Mouse (Mus musculus) thymus, postnatal 4 days (tissue): Measurements from ENCODE around the gene Zmiz1.

Experiments
- DNase-seq: peaks from one replicate; pipeline ENCODE4 v3.0.0; 2021

The Zmiz1 gene

DNA sequence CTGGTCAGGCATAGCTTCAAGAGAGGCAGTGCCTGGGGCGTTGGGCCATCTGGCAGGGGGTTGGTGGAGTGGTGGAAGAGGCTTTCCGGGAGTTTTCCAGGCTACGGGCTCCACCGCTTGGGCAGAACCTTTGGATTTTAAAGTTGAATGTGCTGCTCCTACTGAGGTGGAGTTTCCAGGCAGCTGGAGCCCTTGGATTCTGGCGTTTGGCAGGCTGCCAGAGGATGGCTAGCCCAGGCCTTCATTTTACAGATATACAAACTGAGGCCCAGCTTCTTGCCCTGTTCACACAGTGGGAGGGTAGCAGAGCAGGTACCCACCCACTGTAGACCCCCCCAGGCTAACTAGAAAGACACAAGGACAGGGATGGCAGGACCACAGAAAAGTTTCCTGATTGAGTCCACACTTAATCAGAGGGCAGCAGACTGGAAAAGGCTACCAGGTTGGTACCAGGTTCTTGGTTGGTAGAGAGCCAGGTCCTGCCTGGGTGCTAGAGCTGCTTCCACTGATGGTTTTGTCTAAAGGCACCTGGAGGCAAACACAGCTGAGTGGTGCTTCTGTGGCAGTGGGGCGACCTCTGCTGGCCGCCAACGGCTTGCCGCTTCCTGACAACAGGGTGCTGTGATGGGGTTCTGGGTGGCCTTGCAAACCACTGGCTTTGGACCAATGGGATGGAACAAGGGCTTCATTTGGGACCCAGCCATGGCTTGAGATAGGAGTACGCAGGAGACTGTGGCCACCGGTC lies 106.5 kb downstream of the Zmiz1 start:
- peak; percentile 96 for DNase-seq

DNA sequence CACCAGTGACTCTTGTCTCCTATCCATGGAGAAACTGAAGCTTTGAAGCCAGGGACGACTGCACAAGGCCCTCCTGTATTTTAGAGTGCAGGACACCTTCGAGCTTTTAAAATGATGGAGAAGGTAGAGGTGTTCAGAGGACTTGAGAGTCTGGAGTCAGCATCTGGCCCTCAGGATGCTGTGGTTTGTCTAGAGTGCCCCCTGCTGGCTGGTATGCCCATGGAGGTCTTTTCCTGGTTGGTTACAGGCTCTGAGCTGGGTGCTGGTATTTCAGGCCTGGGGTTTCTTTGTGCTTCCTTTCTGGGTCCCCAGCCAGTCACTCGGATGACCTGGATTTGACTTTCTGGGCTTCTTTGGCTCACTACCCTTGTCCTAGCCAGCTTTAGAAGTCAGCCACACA lies 108.3 kb downstream of the Zmiz1 start:
- DNase-seq: peak; percentile 90

DNA sequence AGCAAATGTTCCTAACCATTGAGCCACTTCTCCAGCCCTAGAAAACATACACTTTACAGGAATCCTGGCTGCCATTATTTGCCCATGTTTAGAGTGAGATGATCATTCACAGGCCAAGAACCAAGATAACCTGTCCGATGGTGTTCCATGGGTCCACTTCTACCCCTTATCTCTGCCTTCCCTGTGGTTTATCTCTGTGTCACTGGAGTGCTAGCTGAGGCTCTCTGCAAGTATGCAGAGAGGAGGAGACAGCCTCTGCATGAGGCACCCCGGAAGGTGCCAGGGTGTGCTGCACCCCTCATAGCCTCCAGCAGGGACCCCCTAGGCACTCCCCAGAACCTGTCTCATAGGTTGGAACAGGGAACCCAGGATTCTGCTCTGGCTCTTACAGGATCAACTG lies 108.9 kb downstream of the Zmiz1 start:
- no peak for DNase-seq

DNA sequence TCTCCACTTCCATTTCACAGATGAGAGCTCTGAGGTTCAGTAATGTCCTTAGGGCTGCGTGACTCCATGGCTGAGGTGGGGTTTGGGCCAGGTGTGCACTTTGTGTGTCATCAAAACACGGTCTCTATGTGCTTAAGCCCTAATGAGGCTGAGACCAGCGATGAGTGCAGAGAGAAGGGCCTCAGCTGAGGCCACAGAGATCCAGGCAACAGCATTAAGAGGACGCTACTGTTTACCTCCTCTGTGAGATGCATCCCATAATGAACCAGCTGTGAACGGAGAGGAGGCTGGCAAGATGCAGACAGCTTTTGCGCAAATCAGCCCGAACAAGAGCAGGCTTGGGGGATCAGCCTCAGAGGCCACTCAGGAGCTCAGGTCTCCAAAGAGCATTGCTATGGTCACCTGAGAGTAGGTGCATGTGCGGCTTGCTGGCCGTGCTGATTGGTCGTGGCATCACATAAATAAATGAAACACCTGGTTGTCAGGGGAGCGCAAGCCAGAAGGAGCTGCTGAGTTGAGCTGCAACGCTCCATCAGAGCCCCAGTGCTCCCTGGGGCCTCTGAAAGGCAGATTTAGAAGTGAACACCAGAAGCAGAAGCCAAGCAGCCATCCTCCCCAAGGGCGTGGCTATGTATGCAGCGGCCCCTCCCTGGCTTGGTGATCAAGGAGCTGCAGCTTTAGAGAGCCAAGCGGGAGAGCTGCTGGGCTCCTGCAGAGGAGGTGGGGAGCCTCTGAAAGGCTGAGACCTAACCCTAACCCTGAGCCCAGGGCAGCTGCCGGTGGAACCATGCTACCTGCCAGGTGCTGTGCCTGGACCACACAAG lies 115.3 kb downstream of the Zmiz1 start:
- DNase-seq: no peak

DNA sequence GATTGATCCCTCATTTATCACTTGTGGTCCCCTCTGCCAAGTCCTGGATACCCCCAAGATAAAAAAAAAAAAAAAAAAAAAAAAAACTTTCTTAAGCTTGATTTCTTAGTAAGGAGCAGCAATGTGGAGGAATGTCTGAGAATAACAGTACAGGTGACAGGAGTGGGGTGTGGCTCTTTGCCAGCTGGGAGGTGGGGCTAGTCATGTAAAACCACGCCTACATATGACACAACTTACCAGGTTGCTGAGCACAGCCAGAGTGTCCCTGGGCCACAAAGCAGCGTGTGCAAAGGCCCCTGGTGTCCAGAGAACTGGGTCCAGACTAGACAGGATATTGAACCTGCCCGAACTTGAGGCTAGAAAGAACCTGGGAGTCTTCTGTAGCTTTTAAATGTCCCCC lies 117.7 kb downstream of the Zmiz1 start:
- peak; percentile 33 for DNase-seq

GRCm38 (mm10) chr14:25577431-25577830 lies 118.4 kb downstream of the Zmiz1 start:
- peak; percentile 44 for DNase-seq

- DNase-seq: no peak
Measured at GRCm38 (mm10) chr14:25579597-25579996, 120.6 kb downstream of the Zmiz1 start.

DNA sequence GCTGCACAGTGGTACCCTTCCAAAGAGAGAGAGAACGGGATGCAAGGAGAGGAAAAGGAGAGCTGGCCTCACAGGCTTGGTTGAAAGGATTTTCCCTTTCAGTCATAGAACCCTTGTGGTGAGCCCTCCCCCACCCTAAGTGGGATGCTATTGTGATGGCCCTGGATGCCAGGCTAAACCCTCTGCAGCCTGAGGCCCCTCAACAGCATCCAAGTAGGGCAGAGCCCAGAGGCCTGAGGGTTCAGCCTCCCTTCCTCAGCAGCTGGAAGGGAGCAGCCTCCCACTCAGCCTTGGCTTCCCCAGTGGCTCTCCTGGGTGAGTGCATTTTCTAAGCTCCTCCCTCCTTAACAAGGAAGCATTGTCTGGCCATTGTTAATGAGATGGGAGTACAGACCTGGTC lies 121.4 kb downstream of the Zmiz1 start:
- no peak for DNase-seq

DNA sequence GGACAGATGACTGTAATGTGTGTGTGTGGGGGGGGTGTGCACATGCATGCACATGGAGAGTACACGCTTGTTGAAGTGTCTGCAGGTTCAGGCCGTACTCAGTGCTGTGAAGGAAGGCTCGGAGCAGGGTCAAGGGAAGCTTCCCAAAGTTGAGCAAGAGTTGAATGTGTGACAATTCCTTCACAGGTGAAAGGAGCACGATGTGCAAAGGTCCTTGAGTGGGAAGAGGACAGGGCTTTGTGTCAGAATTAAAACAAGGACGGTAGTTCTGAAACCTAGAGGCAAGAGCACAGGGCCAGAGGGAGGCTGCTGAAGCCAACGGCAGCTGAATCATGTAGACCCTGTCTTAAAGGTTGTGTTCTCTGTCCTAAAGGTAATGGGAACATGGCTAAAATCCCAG lies 123.6 kb downstream of the Zmiz1 start:
- no peak for DNase-seq

GRCm38 (mm10) chr14:25583899-25584298 lies 124.9 kb downstream of the Zmiz1 start:
- no peak for DNase-seq

GRCm38 (mm10) chr14:25585545-25586301 lies 126.7 kb downstream of the Zmiz1 start:
- DNase-seq: no peak

DNA sequence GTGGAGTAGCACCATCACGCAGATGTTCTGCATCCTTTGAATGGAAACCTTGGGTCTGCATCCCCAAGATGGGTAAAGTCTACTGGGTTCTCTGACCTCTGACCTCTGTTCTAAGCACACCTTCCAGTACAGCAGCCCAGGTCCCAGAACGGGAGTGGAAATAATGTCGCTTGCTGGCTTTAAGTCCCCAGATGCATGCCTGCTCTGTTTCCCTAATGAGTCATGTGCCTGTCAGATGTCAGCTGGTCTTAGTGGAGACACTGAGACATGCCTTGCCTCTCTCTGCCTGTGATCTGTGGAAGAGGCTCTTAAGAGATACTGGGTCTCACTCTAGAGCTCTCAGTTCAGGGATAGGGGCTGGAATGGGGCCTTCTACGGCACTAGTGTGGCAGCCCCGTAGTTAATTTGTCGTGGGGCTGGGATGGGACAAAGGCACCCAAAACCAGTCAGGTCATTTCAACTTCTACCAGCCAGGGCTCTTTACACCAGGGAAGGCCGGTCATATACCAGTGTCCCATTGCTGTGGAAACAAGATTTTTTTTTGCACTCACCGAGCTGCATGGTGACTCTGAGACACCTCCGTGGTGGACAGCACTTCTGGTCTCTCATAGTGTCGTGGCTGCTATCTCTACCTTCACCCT lies 128.0 kb downstream of the Zmiz1 start:
- DNase-seq: no peak

- no peak for DNase-seq
Measured at GRCm38 (mm10) chr14:25587487-25588001, 128.6 kb downstream of the Zmiz1 start.

- no peak for DNase-seq
Measured at GRCm38 (mm10) chr14:25588156-25588555, 129.2 kb downstream of the Zmiz1 start.

DNA sequence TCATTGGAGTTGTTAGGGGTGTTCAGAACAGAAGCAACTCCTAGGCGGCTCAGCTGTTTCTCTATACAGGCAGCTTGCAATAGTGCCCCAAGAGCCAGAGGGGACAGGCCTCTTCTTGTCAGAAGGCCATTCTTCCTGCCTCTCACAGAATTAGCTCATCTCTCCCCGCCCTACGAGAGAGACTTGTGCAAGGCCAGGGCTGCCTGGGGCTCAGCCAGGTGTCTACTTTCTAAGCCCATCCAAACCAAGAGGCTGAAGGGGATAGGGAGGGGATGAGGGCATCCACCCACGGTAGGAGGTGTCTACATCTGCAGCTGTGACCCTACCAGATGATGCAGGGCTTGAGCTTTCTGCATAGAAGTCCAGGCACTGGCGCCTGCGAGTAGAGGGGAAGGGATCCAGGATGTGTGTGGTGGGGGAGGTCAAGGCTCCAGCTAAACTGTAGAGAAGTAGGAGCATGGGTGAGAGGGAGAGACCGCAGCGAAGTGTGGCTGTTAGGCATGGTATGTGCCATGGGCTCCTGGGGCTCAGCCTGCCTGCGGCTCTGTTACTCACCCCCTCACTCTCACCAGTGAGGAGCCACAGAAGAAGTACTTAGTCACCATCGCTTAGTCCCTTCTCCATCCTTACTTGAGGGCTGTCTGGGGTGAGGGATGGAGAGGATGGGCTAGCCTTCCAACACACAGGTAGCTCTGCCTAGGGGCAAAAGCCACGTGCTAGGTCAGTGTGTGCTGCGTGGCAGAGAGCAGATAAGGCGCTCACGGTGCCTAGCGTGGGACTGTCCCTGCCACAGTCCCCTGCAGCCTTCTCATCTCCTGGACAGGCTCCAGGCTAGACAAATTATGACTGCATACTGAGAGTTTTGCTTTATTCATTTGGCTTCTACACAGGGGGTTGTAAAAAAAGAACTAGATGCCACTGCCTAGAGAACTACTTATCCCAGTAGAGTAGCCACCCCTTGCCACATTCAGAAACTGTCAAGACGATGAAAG lies 130.3 kb downstream of the Zmiz1 start:
- peak; percentile 34 for DNase-seq

DNA sequence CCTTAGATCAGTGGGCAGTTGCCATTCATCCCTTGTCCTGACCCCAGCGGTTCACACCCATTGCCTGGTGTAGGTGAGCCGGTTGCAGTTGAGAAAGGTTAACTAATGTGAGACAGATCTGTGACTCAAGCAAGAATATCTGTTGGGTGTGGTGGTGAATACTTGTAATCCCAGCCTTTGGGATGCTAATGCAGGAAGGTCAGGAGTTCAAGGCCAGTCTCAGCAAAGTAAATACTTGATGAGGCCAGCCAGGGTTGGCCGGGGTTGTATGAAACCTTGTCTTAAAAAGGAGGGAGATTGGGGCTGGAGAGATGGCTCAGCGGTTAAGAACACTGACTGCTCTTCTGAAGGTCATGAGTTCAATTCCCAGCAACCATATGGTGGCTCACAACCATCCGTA lies 132.0 kb downstream of the Zmiz1 start:
- DNase-seq: no peak

GRCm38 (mm10) chr14:25591426-25591825 lies 132.4 kb downstream of the Zmiz1 start:
- DNase-seq: no peak

- no peak for DNase-seq
Measured at GRCm38 (mm10) chr14:25592522-25592921, 133.5 kb downstream of the Zmiz1 start.

DNA sequence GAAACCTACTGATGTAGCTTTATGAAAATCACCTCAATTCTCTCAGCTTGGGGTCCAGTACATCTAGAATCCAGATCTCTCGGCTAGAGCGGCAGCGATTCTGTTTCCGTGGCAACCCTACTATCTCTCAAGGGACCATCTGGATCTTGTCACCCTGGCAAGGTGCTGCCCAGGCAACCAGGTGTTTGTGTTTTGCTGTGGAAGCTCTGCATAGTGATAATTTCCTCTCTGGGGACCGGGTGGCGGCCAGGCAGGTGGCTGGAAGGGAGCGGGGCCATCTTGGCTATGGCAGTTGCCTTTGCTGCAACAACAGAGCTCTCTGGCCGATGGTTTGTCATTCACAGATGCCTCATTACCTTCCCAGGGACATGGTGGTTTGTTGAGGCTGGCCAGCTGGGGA lies 134.9 kb downstream of the Zmiz1 start:
- DNase-seq: peak; percentile 43

- DNase-seq: peak; percentile 28
Measured at GRCm38 (mm10) chr14:25594611-25595010, 135.6 kb downstream of the Zmiz1 start.

DNA sequence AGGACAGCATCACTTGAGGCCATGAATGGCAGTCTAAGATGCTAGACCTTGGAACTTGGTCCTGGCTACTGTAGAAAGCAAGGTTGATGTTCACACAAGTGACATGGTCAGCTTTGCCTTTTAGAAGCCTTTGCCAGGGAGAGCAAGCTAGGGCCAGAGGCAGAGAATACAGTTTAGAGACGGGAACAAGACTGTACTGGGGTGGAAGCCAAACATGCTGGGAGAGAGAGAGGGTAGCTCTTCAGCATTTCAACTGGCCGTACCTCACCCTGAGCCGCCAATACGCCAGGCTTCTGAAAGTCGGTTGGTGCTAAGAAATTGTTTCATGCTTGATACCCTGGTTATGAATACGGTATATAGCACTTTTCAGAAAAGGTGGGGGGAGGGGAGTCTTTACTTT lies 140.0 kb downstream of the Zmiz1 start:
- no peak for DNase-seq

- no peak for DNase-seq
Measured at GRCm38 (mm10) chr14:25599934-25600333, 140.9 kb downstream of the Zmiz1 start.
